Mouse (Mus musculus) forebrain, embryonic 10.5 days (tissue): ENCODE results near the gene Gm21994. TPM values are rescaled to one million over a fixed set of nuclear protein-coding genes. Genes with fewer than 3 reads are reported as not detected.
"Not testable (repeated sequence)": the region's sequence is repeated elsewhere in the genome, so short reads cannot be mapped to it uniquely, and the experiment has no call there.

Source experiments
- DNase-seq: peaks from one replicate; pipeline ENCODE4 v3.0.0-alpha.2; 2017; ENCODE audit warnings: low spot score; ENCODE audit errors: extremely low spot score
- H3K27ac ChIP-seq: fragments of 300-500 bp; sonication (generic); 2 replicates; pipeline ENCODE4 v1.5.1; 2016; ENCODE audit warnings: mild to moderate bottlenecking
- H3K27me3 ChIP-seq: fragments of 300-500 bp; sonication (generic); 2 replicates; pipeline ENCODE4 v1.6.1; 2016; ENCODE audit warnings: mild to moderate bottlenecking; ENCODE audit not compliant: poor library complexity, severe bottlenecking
- H3K36me3 ChIP-seq: fragments of 300-500 bp; sonication (generic); replicated peaks from 2 replicates; pipeline ENCODE4 v1.6.1; 2016; ENCODE audit warnings: mild to moderate bottlenecking, moderate library complexity
- H3K4me1 ChIP-seq: fragments of 300-500 bp; sonication (generic); 2 replicates; pipeline ENCODE4 v1.6.1; 2016
- H3K4me3 ChIP-seq: fragments of 300-500 bp; sonication (generic); 2 replicates; pipeline ENCODE4 v1.5.1; 2016; ENCODE audit warnings: mild to moderate bottlenecking, moderate library complexity
- H3K9me3 ChIP-seq: fragments of 300-500 bp; sonication (generic); 2 replicates; pipeline ENCODE4 v1.6.1; 2016; ENCODE audit warnings: mild to moderate bottlenecking, moderate library complexity
- WGBS: fragments of 180-500 bp; shearing (Covaris S2); methylation state at CpG from one replicate; pipeline ENCODE4 v1.1.7; 2016; 5-methylcytosine and 5-hydroxymethylcytosine counted together
- polyA plus RNA-seq: library from polyadenylated mRNA; unstranded; fragments of >200 nt; fragmentation: Nextera tagmentation; extraction: Ambion mirVana; gene quantifications from 2 replicates; pipeline ENCODE4 v1.2.1, GENCODE M21; 2016

Gene Gm21994
- polyA plus RNA-seq: 4.2 and 5.0 TPM in 2 replicates

DNA sequence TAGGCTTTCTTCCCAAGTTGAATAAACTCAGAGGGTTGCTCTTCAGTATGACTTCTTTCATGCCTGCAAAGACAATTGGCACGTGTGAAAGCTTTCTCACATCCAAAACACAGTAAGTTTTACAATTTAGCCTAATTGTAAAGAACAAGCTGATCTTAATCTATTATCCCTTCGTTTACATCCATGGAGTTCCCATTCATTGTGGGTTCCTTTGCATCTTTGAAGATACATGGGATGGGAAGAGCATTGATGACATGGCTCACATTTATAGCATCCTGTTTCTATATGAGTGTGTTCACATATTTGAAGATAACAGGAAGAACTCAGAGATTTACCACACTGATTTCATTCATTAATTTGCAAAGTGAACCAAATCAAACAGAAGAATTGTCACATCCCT is at the start of gene Gm21994:
Gm21994 (minus strand) TSS at position 101 of the 400 bp plus-strand sequence.
- not testable (repeated sequence) for H3K27me3 ChIP-seq, H3K27ac ChIP-seq, H3K36me3 ChIP-seq, H3K9me3 ChIP-seq, H3K4me1 ChIP-seq, DNase-seq, H3K4me3 ChIP-seq
- WGBS: 58% methylated on average over 2 of the region's 2 CpGs

DNA sequence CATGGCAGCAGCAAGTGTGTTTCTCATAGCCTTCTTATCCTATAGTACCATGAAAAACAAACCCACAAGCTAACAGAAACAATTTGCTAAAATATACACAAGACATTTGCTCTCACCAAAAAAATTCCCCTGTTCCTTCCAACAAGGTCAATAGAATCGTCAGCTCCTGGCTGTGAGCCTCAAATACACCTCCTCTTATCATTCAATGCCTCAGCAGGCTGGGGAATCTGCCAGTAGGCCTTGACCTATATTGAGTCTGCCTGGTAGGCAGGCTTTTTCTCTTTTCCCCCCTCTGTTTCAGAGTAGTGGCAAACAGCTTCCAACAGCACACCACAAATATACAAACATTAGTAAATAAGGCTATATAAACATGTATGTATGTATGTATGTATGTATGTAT is 43.7 kb upstream of the Gm21994 start:
- H3K27ac ChIP-seq: no peak overlapping the region
- no peak overlapping the region for H3K4me3 ChIP-seq
- no peaks in the 10 kb centered on the region for H3K4me1 ChIP-seq
- WGBS: 50% methylated on average over 1 of the region's 1 CpGs
- no peaks in the 10 kb centered on the region for H3K36me3 ChIP-seq
- H3K9me3 ChIP-seq: no peaks in the 10 kb centered on the region; the same call in 1 of the 2 replicates
- DNase-seq: no peak
- H3K27me3 ChIP-seq: no peaks in the 10 kb centered on the region

DNA sequence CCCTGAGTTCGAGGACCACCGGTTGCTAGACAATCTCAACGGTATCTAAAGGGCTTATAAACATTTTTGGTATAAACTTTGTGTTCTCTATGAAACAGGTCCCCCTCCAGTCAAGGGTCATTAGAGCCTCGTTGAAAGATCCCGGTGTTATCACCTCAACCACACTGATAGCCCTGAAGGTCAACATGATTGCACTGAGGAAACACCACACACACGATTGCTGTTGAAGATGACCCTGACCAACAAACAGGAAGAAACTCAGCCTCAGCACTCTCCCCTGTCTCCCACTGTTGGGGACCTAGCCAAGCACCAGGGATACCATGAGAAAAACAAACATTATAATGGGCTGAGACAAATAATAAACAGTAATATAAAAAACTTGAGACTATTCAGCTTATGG is 38.3 kb upstream of the Gm21994 start:
- Histone ChIP-seq H3K4me1 (no peaks in the 10 kb centered on the region), H3K36me3 (no peaks in the 10 kb centered on the region), H3K4me3 (no peak overlapping the region), H3K27ac (no peak overlapping the region), H3K27me3 (no peaks in the 10 kb centered on the region), H3K9me3 (peaks cover 2% of the 10 kb centered on the region; the same call in 1 of the 2 replicates)
- DNase-seq: no peak
- 87% methylated on average over 6 of the region's 6 CpGs for WGBS

DNA sequence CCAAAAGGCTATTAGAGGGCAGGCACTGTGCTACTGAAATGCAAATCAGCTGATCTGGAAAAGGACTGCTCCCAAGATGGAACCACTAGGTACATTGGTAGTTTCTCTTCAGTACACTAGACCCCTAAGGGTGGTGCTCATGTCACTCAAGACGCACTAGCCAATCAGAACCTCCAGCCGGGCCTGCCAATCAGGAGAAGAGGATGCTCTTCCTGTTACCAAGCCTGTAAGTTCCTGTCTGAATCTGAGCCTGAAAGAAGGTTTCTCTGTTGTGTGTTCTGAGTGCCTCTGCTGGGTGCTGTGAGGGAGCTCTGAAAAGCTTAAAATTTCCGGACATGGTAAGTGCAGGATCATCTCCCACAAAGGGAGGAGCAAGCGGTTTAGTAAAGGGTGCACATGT is 1.9 kb upstream of the Gm21994 start, which contains the start of gene Gm14124:
Gm14124 (plus strand) TSS at position 227 of the 400 bp plus-strand sequence.
- H3K27me3 ChIP-seq, H3K4me3 ChIP-seq, DNase-seq, H3K36me3 ChIP-seq, H3K9me3 ChIP-seq, H3K27ac ChIP-seq, H3K4me1 ChIP-seq: not testable (repeated sequence)
- 80% methylated on average over 4 of the region's 4 CpGs for WGBS

DNA sequence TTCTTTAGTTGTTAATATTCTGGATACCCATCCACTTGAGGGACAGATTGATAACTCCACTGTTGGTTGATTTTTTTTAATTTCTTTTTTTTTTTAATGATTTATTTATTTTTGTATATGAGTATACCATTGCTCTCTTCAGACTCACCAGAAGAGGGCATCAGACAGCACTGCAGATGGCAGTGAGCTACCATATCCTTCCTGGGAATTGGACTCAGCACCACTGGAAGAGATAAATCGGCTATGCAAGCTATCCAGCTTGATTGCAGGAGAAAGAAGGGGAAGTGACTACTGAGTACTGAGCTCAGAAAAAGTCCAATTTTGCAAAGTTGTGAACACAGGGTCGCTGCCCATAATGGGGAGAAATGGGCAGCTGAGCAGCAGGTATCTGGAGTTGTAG is 1.5 kb upstream of the Gm21994 start:
- H3K36me3 ChIP-seq, H3K27me3 ChIP-seq, H3K4me3 ChIP-seq, H3K9me3 ChIP-seq, H3K4me1 ChIP-seq, H3K27ac ChIP-seq, DNase-seq: not testable (repeated sequence)
- 70% methylated on average over 2 of the region's 2 CpGs for WGBS

DNA sequence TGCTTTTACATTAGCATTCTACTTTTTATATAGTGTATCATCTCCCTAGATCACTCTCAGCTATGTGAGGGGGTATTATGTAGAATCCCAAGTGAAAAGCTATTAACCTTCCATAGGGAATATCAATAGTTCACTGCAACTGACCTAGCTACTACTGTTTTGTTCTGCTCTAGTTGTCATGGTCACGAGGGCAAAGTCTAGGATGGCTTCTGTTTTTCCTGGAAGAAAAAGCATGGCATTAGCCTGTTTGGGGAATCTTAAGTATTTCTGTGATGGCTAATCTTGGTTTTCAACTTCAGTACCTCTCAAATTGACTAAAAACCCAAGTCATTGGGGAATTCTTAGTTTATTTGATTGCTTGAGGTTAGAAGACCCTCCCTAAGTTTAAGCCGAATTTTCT is 12.2 kb downstream of the Gm21994 start:
- H3K4me3 ChIP-seq: no peak overlapping the region
- H3K27ac ChIP-seq: no peak overlapping the region
- 86% methylated on average over 2 of the region's 2 CpGs for whole genome bisulfite sequencing
- no peaks in the 10 kb centered on the region for H3K27me3 ChIP-seq
- DNase-seq: no peak
- no peaks in the 10 kb centered on the region for H3K4me1 ChIP-seq
- peaks cover 51% of the 10 kb centered on the region for H3K9me3 ChIP-seq
- H3K36me3 ChIP-seq: peaks cover 26% of the 10 kb centered on the region

DNA sequence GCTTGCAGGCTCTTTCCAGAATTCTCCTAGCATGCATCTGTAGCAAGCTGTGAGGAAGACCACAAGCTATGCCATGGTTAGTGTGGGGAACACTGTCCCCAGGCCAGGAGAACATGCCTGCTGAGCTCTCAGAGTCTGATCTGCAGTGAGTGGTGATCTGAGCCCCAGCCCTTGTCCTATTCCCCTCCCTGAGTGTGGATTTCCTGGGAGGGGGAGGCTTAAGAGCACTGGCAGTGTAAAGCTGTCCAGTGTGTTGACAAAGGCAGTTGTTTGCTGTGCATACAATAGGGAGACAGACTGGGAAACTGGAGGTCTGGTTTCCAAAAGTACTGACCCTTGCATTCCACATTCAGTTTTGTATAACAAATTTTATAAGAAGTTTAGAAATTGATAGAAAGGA is 32.1 kb downstream of the Gm21994 start:
- not testable (repeated sequence) for H3K27me3 ChIP-seq, H3K4me3 ChIP-seq, H3K4me1 ChIP-seq, DNase-seq, H3K9me3 ChIP-seq, H3K36me3 ChIP-seq, H3K27ac ChIP-seq

DNA sequence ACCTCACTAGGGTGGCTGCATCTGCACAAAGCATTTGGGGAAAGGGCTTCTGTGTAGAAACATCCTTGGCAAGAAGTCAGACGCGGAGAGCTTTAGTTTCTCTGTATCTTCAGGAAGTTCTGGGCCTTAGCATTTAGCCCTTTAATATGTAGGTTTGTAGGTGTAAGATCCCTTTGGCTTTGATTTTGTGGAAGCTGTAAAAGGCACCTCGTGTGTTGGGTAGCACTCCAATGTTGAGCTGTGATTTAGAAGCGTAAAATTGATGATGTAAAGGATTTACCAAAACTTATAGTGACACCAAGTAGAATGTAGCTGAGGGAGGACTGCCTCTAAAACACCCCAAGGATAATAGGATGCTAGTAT is 37.0 kb downstream of the Gm21994 start:
- Histone ChIP-seq H3K4me3 (peak overlapping the region; percentile 51), H3K27ac (peak overlapping the region; percentile 80)
- not testable (repeated sequence) for H3K36me3 ChIP-seq, DNase-seq, H3K27me3 ChIP-seq, H3K9me3 ChIP-seq, H3K4me1 ChIP-seq
- WGBS: 14% methylated on average over 3 of the region's 4 CpGs

DNA sequence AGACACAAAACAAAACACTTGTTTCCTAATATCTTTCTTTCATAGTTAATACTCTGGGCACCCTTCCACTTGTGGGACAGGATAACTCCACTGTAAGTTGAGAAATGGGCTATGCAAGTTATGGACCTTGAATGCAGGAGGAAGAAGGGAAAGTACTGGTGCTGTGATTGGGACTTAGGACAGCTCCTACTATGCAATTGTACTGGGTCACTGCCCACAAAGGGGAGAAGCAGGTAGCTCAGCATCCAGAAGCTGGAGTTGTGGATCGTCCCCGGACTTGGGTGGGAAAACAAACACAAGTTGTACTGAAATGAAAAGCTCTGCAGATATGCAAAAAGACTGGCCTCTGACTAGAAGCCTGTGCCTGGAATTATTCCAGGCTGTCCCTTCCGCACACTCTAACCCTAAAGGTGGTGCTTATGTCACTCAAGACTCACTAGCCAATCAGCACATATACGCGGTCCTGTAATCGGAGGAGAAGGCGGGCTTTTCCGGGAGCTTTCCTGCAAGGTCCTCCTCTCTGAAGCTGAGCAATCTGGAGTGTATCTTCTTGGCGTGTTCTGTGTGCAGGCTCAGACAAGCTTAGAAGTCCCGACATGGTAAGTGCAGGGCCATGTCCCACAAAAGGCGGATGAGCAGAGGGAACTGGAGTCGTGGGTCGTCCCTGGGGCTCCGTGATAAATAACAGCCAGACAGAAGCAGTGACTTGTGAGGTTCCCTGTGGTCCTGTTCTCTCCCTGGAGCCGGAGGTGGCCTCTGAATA is 37.6 kb downstream of the Gm21994 start, which contains the start of gene Zfp937:
Zfp937 (plus strand) TSS at position 474 of the 763 bp plus-strand sequence.
- H3K4me1 ChIP-seq, H3K27me3 ChIP-seq, H3K36me3 ChIP-seq, H3K9me3 ChIP-seq: not testable (repeated sequence)
- 4% methylated on average over 15 of the region's 15 CpGs for WGBS
- peak within 1 kb of the TSS; percentile 80 for H3K27ac ChIP-seq
- peak within 1 kb of the TSS; percentile 51 for H3K4me3 ChIP-seq
- peak; percentile 43 for DNase-seq

Other genes starting within 250 kb of the Gm21994 start
- 5.3 and 7.4 TPM in 2 replicates for gene Zfp120, start 118.9 kb downstream of the Gm21994 start, polyA plus RNA-seq
- gene Gm10770, start 75.9 kb downstream of the Gm21994 start, polyA plus RNA-seq: not detected in 2 replicates
- not detected in 2 replicates for gene Gm14139, start 73.8 kb downstream of the Gm21994 start, polyA plus RNA-seq
- 10.2 and 10.7 TPM in 2 replicates for gene Zfp937, start 37.5 kb downstream of the Gm21994 start, polyA plus RNA-seq
- gene Gm14124, start 1.9 kb upstream of the Gm21994 start, polyA plus RNA-seq: 0.05 TPM in 2 replicates
- gene Gm10130, start 68.1 kb upstream of the Gm21994 start, polyA plus RNA-seq: 1.3 and 1.4 TPM in 2 replicates
- gene 3300002I08Rik, start 107.2 kb upstream of the Gm21994 start, polyA plus RNA-seq: 7.6 and 8.4 TPM in 2 replicates
- 9.2 and 11.1 TPM in 2 replicates for gene Zfp442, start 195.9 kb upstream of the Gm21994 start, polyA plus RNA-seq
- 0.07 TPM in 1 of 2 replicates, not detected in the other for gene Zfp345, start 229.5 kb upstream of the Gm21994 start, polyA plus RNA-seq